Mouse (Mus musculus): ENCODE results near the gene Pole4. TPM values are rescaled to one million over a fixed set of nuclear protein-coding genes. Genes with fewer than 3 reads are reported as not detected.

Pole4 gene
- total RNA-seq, 1 experiment from 2014 or later = 47.4 TPM

GRCm38 (mm10) chr6:82575445-82575844 is 129.7 kb downstream of the Pole4 start:
- no peak for ATAC-seq (replicated peaks in 1 of 2; ENCODE audit: insufficient read depth in 1 of 2, low FRiP score in 2 of 2, low TSS enrichment in 1 of 2, low read depth in 1 of 2, poor library complexity in 2 of 2, severe bottlenecking in 2 of 2)

Other genes with a start within 250 kb of the Pole4 start
- gene Hk2, start 69.1 kb upstream of the Pole4 start, total RNA-seq (2017) = 32.4 and 35.6 TPM in 2 replicates
- gene Sema4f, start 234.4 kb upstream of the Pole4 start, total RNA-seq (2017) = 0.13 and 0.55 TPM in 2 replicates
- gene M1ap, start 241.5 kb upstream of the Pole4 start, total RNA-seq (2017) = 1.2 and 2.6 TPM in 2 replicates

All from hematopoietic stem cell, adult 5-6 weeks (primary cell).